Mouse (Mus musculus): ENCODE measurements around the gene Rasa4. TPM values are rescaled to one million over a fixed set of nuclear protein-coding genes. Genes with fewer than 3 reads are reported as not detected.
"Not testable (repeated sequence)": the region's sequence is repeated elsewhere in the genome, so short reads cannot be mapped to it uniquely, and the experiment has no call there.

Rasa4 gene
- polyA plus RNA-seq, 1 experiment from 2014 or later = 29.1 TPM

DNA sequence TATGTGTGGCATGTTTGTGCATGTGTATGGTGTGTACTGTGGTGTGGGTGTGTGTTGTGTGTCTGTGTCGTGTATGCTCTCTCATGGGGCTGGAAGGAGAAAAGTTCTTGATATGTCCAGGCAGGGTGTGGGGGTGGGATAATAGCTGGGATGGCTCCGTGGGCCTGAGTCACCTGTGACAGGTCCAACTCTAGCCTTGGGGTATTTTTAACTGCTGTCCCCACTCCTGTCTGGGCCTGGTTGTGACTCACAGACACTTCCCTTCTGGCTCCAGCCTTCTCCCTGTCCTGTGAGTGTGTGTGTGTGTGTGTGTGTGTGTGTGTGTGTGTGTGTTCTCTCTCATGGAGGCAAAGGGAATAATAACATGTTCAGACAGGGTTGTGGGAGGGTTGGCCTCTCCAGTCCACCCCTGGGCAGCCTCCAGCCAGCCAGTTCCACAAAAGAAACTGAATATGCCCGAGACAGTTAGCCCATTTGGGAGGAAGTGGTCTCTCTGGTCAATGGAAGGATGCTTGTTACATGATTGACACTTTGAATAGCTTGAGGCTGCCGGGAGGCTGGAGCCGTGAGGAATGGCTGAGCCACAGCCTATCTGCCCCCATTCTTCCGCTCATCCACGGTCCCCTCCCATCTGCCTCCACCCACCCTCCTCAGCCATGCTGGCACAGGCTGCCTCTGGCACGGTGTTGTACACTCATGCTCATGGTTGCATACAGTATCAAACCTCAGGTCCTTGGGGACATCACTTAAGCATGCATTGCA is 10.7 kb downstream of the Rasa4 start:
- Histone ChIP-seq H3K4me2 (ENCODE audit: low read length) (no peak overlapping the region), H3K9me3 (replicated peaks; ENCODE audit: control insufficient read depth, low read length, poor library complexity, severe bottlenecking) (no peaks in the 10 kb centered on the region), H3K4me3 (ENCODE audit: low read depth, low read length) (no peak overlapping the region), H3K9ac (ENCODE audit: low read depth, low read length) (no peak overlapping the region), H3K4me1 (ENCODE audit: control insufficient read depth, insufficient read depth, low read length) (no peaks in the 10 kb centered on the region), H3K36me3 (ENCODE audit: control insufficient read depth, insufficient read depth, low read length) (peaks cover 4% of the 10 kb centered on the region; the same call in 1 of the 2 replicates), H3K27ac (ENCODE audit: low read length) (no peak overlapping the region), H3K27me3 (ENCODE audit: control insufficient read depth, insufficient read depth, low read depth, low read length) (no peaks in the 10 kb centered on the region)
- no peak for ATAC-seq
- WGBS = 48% methylated on average over 8 of the region's 8 CpGs

DNA sequence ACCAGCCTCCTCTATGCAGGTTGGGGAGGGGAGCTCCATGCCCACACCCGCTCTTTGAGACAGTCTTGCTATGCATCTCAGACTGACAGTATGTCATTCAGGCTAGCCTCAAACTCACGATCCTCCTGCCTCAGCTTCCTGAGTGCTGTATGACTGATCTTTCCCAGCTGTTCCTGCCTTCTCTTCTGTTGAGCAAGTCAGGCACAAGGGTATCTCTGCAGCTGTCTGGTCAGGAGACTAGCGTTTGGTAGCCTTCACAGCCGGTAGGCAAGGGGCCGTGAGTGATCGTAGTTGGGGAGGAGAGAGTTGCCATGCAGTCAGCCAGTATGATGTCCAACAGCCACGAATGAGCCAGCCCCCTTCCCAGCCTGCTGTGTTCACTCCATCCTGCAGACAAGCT is 11.4 kb downstream of the Rasa4 start:
- Histone ChIP-seq H3K27ac (ENCODE audit: low read length) (no peak overlapping the region), H3K36me3 (ENCODE audit: control insufficient read depth, insufficient read depth, low read length) (peaks cover 4% of the 10 kb centered on the region; the same call in 1 of the 2 replicates), H3K4me3 (ENCODE audit: low read depth, low read length) (no peak overlapping the region), H3K9ac (ENCODE audit: low read depth, low read length) (no peak overlapping the region), H3K4me1 (ENCODE audit: control insufficient read depth, insufficient read depth, low read length) (no peaks in the 10 kb centered on the region), H3K4me2 (ENCODE audit: low read length) (no peak overlapping the region), H3K27me3 (ENCODE audit: control insufficient read depth, insufficient read depth, low read depth, low read length) (no peaks in the 10 kb centered on the region), H3K9me3 (replicated peaks; ENCODE audit: control insufficient read depth, low read length, poor library complexity, severe bottlenecking) (no peaks in the 10 kb centered on the region)
- WGBS = 70% methylated on average over 7 of the region's 7 CpGs
- no peak for ATAC-seq

DNA sequence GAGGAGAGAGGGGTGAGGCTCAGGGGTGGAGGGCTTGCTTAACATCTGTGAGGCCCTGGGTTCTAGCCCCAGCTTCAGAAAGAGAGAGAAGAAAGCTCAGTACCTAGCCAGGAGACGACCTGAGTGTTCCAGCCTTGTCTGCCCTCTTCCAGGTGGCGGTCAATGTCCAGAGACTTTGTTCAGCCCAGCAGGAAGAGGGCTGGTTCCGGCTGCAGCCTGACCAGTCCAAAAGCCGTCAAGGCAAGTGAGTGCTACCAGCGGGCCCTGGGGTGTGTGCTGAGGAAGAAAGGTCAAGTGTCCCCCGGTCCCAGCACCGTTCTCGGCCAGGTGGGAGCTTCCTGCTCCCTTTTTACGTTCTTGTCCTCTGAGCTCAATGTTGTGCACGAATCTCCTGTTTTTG is 14.8 kb downstream of the Rasa4 start:
- no peak for ATAC-seq
- Histone ChIP-seq H3K9ac (ENCODE audit: low read depth, low read length) (no peak overlapping the region), H3K36me3 (ENCODE audit: control insufficient read depth, insufficient read depth, low read length) (no peaks in the 10 kb centered on the region), H3K4me1 (ENCODE audit: control insufficient read depth, insufficient read depth, low read length) (0 out of 2 replicates have a peak, but pooled peaks cover 3% of the 10 kb centered on the region), H3K4me3 (ENCODE audit: low read depth, low read length) (no peak overlapping the region), H3K4me2 (ENCODE audit: low read length) (no peak overlapping the region), H3K27me3 (ENCODE audit: control insufficient read depth, insufficient read depth, low read depth, low read length) (no peaks in the 10 kb centered on the region), H3K27ac (ENCODE audit: low read length) (no peak overlapping the region), H3K9me3 (replicated peaks; ENCODE audit: control insufficient read depth, low read length, poor library complexity, severe bottlenecking) (no peaks in the 10 kb centered on the region)
- WGBS = 89% methylated on average over 10 of the region's 10 CpGs

DNA sequence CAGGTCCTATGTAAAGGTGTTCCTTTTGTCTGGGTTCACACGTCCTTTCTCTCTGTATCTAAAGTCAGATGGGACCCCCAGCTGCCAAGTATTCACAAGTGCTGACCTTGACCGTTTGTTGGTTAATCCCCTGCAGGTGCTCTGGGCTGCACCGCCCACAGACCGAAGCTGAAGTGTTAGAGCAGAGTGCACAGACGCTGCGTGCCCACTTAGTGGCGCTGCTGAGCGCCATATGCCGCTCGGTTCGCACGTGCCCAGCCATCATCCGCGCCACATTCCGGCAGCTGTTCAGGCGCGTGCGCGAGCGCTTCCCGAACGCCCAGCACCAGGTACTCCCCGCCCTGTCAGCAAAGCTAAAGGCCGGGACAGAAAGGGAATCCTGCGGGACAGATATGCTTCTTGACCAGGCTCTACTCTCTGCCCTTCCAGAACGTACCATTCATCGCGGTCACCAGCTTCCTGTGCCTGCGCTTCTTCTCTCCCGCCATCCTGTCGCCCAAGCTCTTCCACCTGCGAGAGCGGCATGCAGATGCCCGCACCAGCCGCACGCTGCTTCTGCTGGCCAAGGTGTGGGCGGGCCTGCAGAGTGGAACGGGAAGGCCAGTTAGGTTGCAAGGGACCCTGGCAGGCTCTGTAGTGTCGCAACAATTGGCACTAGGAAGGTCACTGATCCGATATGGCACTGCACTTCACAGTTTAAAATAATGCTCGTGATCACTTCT is 18.5 kb downstream of the Rasa4 start:
- H3K4me2 ChIP-seq (ENCODE audit: low read length) = peak overlapping the region; percentile 78
- H3K36me3 ChIP-seq (ENCODE audit: control insufficient read depth, insufficient read depth, low read length) = peaks cover 3% of the 10 kb centered on the region; the same call in 1 of the 2 replicates
- H3K9me3 ChIP-seq (replicated peaks; ENCODE audit: control insufficient read depth, low read length, poor library complexity, severe bottlenecking) = no peaks in the 10 kb centered on the region
- H3K4me1 ChIP-seq (ENCODE audit: control insufficient read depth, insufficient read depth, low read length) = 0 out of 2 replicates have a peak, but pooled peaks cover 3% of the 10 kb centered on the region
- peak overlapping the region; percentile 69 for H3K9ac ChIP-seq (ENCODE audit: low read depth, low read length)
- 6% methylated on average over 41 of the region's 41 CpGs for WGBS
- peak overlapping the region; percentile 53 for H3K27ac ChIP-seq (ENCODE audit: low read length)
- peak; percentile 93 for ATAC-seq
- H3K27me3 ChIP-seq (ENCODE audit: control insufficient read depth, insufficient read depth, low read depth, low read length) = no peaks in the 10 kb centered on the region
- H3K4me3 ChIP-seq (ENCODE audit: low read depth, low read length) = peak overlapping the region; percentile 46

DNA sequence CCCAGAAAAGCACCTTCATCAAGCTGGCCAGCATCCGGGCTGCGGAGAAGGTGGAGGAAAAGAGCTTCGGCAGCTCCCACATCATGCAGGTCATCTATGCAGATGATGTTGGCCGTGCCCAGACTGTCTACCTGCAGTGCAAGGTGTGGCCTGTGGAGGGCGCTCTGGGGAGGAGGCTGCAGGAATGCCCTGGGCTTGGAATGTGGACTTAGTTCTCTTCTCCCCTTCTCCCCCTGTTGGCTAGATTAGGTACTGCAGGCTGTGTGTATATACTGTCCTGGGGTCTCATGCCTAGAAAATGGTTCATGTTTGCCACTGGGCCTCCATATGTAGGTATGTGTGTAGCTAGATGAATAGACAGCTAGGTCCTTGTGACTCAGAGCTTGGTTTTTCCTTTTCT is 20.8 kb downstream of the Rasa4 start:
- H3K9me3 ChIP-seq (replicated peaks; ENCODE audit: control insufficient read depth, low read length, poor library complexity, severe bottlenecking) = no peaks in the 10 kb centered on the region
- 0 out of 2 replicates have a peak, but pooled peaks cover 3% of the 10 kb centered on the region for H3K4me1 ChIP-seq (ENCODE audit: control insufficient read depth, insufficient read depth, low read length)
- H3K9ac ChIP-seq (ENCODE audit: low read depth, low read length) = no peak overlapping the region
- no peak for ATAC-seq
- no peaks in the 10 kb centered on the region for H3K27me3 ChIP-seq (ENCODE audit: control insufficient read depth, insufficient read depth, low read depth, low read length)
- peaks cover 3% of the 10 kb centered on the region; the same call in 1 of the 2 replicates for H3K36me3 ChIP-seq (ENCODE audit: control insufficient read depth, insufficient read depth, low read length)
- 90% methylated on average over 5 of the region's 5 CpGs for WGBS
- H3K4me3 ChIP-seq (ENCODE audit: low read depth, low read length) = no peak overlapping the region
- H3K27ac ChIP-seq (ENCODE audit: low read length) = no peak overlapping the region
- H3K4me2 ChIP-seq (ENCODE audit: low read length) = no peak overlapping the region

DNA sequence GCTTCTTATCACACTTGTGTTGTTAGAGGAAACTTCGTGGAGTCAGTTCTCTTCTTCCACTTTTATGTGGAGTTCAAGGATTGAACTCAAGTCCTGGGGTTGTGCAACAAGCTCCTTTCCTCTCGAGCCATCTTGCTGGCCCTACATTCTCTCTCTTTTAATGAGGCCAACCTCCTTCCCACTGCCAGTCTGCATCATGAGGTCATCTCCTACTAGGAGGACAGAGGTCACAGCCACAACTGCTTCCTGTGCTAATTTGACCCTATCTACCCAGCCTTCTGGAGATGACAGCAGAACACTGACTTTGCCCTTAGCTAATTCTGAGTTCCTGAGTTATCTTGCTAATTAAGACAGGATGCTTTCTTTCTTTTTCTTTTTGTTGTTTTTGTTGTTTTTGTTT is 24.8 kb downstream of the Rasa4 start:
- 65% methylated on average over 2 of the region's 2 CpGs for WGBS
- peaks cover 3% of the 10 kb centered on the region; the same call in 1 of the 2 replicates for H3K36me3 ChIP-seq (ENCODE audit: control insufficient read depth, insufficient read depth, low read length)
- H3K4me3 ChIP-seq (ENCODE audit: low read depth, low read length) = no peak overlapping the region
- H3K9me3 ChIP-seq (replicated peaks; ENCODE audit: control insufficient read depth, low read length, poor library complexity, severe bottlenecking) = no peaks in the 10 kb centered on the region
- H3K9ac ChIP-seq (ENCODE audit: low read depth, low read length) = no peak overlapping the region
- H3K4me2 ChIP-seq (ENCODE audit: low read length) = no peak overlapping the region
- H3K27ac ChIP-seq (ENCODE audit: low read length) = no peak overlapping the region
- H3K4me1 ChIP-seq (ENCODE audit: control insufficient read depth, insufficient read depth, low read length) = no peaks in the 10 kb centered on the region
- ATAC-seq = no peak
- H3K27me3 ChIP-seq (ENCODE audit: control insufficient read depth, insufficient read depth, low read depth, low read length) = no peaks in the 10 kb centered on the region; the same call in 1 of the 2 replicates

DNA sequence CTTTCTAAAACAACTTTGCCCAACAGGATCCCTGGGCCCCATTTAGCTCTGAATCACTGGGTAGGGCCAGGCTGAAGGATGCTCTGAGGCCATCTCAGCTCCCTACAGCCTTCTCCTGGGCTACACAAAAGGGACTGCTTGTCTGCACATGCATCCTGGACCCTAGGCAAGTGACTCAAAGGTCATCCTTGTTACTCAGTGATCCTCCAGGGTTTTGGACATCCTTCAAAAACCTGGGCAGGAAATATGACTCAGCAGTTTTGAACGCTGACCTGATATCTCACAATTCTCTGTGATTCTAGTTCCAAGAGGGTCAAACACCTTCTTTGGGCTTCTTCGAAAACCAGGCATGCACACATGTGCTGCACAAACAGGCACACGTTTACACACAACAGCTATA is 25.3 kb downstream of the Rasa4 start:
- H3K4me3 ChIP-seq (ENCODE audit: low read depth, low read length) = no peak overlapping the region
- H3K4me2 ChIP-seq (ENCODE audit: low read length) = no peak overlapping the region
- no peaks in the 10 kb centered on the region for H3K9me3 ChIP-seq (replicated peaks; ENCODE audit: control insufficient read depth, low read length, poor library complexity, severe bottlenecking)
- WGBS = 85% methylated on average over 3 of the region's 3 CpGs
- no peak for ATAC-seq
- no peak overlapping the region for H3K9ac ChIP-seq (ENCODE audit: low read depth, low read length)
- no peaks in the 10 kb centered on the region; the same call in 1 of the 2 replicates for H3K27me3 ChIP-seq (ENCODE audit: control insufficient read depth, insufficient read depth, low read depth, low read length)
- peaks cover 3% of the 10 kb centered on the region; the same call in 1 of the 2 replicates for H3K36me3 ChIP-seq (ENCODE audit: control insufficient read depth, insufficient read depth, low read length)
- H3K27ac ChIP-seq (ENCODE audit: low read length) = no peak overlapping the region
- H3K4me1 ChIP-seq (ENCODE audit: control insufficient read depth, insufficient read depth, low read length) = no peaks in the 10 kb centered on the region

DNA sequence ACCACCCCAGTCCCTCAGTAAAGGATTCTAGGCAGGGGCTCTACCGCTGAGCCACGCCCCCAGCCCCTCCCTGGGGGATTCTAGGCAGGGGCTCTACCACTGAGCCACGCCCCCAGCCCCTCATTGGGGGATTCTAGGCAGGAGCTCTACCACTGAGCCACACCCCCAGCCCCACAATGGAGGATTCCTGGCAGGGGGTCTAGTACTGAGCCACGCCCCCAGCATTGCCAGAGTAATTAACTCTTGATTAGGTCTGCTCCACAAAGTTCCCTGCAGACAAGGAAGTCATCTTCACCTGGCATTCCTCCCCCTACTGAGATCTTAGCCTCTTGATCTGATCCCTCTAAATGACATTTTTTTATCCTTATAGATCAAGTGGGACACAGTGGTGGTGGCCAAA is 29.8 kb downstream of the Rasa4 start:
- H3K27ac ChIP-seq (ENCODE audit: low read length); H3K4me3 ChIP-seq (ENCODE audit: low read depth, low read length); H3K36me3 ChIP-seq (ENCODE audit: control insufficient read depth, insufficient read depth, low read length); H3K27me3 ChIP-seq (ENCODE audit: control insufficient read depth, insufficient read depth, low read depth, low read length); H3K9ac ChIP-seq (ENCODE audit: low read depth, low read length); ATAC-seq; H3K4me2 ChIP-seq (ENCODE audit: low read length); H3K9me3 ChIP-seq (replicated peaks; ENCODE audit: control insufficient read depth, low read length, poor library complexity, severe bottlenecking): not testable (repeated sequence)
- H3K4me1 ChIP-seq (ENCODE audit: control insufficient read depth, insufficient read depth, low read length) = peaks cover 20% of the 10 kb centered on the region
- 47% methylated on average over 2 of the region's 4 CpGs for WGBS
